Mouse (Mus musculus) heart, embryonic 14.5 days (tissue): ENCODE measurements at regions not wholly inside any gene's neighbourhood (a gene's known extent, or its start where the extent isn't known, plus 50 kb on each side); places are given as distances from the start of the nearest gene placed in this dataset.
"Not testable (repeated sequence)": the region's sequence is repeated elsewhere in the genome, so short reads cannot be mapped to it uniquely, and the experiment has no call there.

Experiments
- ATAC-seq: fragments of 200-750 bp; cut with Nextera tagmentation; 2 replicates; pipeline ENCODE4 v1.8.0; 2017; ENCODE audit warnings: low read depth, moderate TSS enrichment; ENCODE audit not compliant: insufficient number of reproducible peaks, insufficient read depth, low FRiP score
- H3K27ac ChIP-seq, 2 experiments: fragments of 200-500 bp in 1 of 2; fragments of 300-500 bp in 1 of 2; sonication (generic) in 1 of 2; replicated peaks in 1 of 2; 2 replicates each; pipeline ENCODE4 v1.5.1; 2012 to 2014; ENCODE audit warnings: low read depth in 2 of 2, low read length in 2 of 2, control low read depth in 1 of 2, mild to moderate bottlenecking in 1 of 2, mixed read lengths in 1 of 2; ENCODE audit not compliant: control insufficient read depth in 1 of 2, insufficient read depth in 1 of 2
- H3K27me3 ChIP-seq: fragments of 300-500 bp; sonication (generic); 2 replicates; pipeline ENCODE4 v1.6.1; 2014; ENCODE audit warnings: mild to moderate bottlenecking, low read length, control low read depth; ENCODE audit not compliant: control insufficient read depth, insufficient read depth
- H3K36me3 ChIP-seq: fragments of 300-500 bp; sonication (generic); 2 replicates; pipeline ENCODE4 v1.6.1; 2014; ENCODE audit warnings: mild to moderate bottlenecking, control low read depth, low read length, mixed read lengths; ENCODE audit not compliant: control insufficient read depth, insufficient read depth
- H3K4me1 ChIP-seq, 2 experiments: fragments of 200-500 bp in 1 of 2; fragments of 300-500 bp in 1 of 2; sonication (generic) in 1 of 2; 2 replicates each; pipeline ENCODE4 v1.6.1; 2012 to 2014; ENCODE audit warnings: low read length in 2 of 2, control low read depth in 1 of 2, mixed read lengths in 1 of 2; ENCODE audit not compliant: control insufficient read depth in 2 of 2, insufficient read depth in 2 of 2
- H3K4me2 ChIP-seq: fragments of 300-500 bp; sonication (generic); 2 replicates; pipeline ENCODE4 v1.6.1; 2014; ENCODE audit warnings: mild to moderate bottlenecking, low read length
- H3K4me3 ChIP-seq, 2 experiments: fragments of 200-500 bp in 1 of 2; fragments of 300-500 bp in 1 of 2; sonication (generic) in 1 of 2; 2 replicates each; pipeline ENCODE4 v1.5.1; 2012 to 2014; ENCODE audit warnings: low read length in 2 of 2, mild to moderate bottlenecking in 2 of 2, control low read depth in 1 of 2, low read depth in 1 of 2, moderate library complexity in 1 of 2; ENCODE audit not compliant: control insufficient read depth in 1 of 2, insufficient read depth in 1 of 2
- H3K9ac ChIP-seq: fragments of 300-500 bp; sonication (generic); 2 replicates; pipeline ENCODE4 v1.6.1; 2014; ENCODE audit warnings: mild to moderate bottlenecking, low read length
- H3K9me3 ChIP-seq: fragments of 300-500 bp; sonication (generic); 2 replicates; pipeline ENCODE4 v1.6.1; 2016; ENCODE audit warnings: low read length, control low read depth; ENCODE audit not compliant: control insufficient read depth
- WGBS: fragments of 180-500 bp; shearing (Covaris S2); extraction: QIAGEN DNeasy Blood & Tissue Kit; methylation state at CpG from one replicate; pipeline ENCODE4 v1.1.7; 2014; 5-methylcytosine and 5-hydroxymethylcytosine counted together

GRCm38 (mm10) chr13:113446226-113446625 is 153.3 kb downstream of the BC067074 start:
- Histone ChIP-seq H3K4me2 (no peak overlapping the region), H3K4me1 (peaks cover 2 to 8% of the 10 kb centered on the region in 2 experiments; a peak in 2 of 4 replicates), H3K27ac (no peak overlapping the region), H3K9me3 (no peaks in the 10 kb centered on the region), H3K9ac (no peak overlapping the region), H3K36me3 (no peaks in the 10 kb centered on the region), H3K27me3 (no peaks in the 10 kb centered on the region), H3K4me3 (no peak overlapping the region)
- no peak for ATAC-seq
- 61% methylated on average over 5 of the region's 5 CpGs for WGBS

DNA sequence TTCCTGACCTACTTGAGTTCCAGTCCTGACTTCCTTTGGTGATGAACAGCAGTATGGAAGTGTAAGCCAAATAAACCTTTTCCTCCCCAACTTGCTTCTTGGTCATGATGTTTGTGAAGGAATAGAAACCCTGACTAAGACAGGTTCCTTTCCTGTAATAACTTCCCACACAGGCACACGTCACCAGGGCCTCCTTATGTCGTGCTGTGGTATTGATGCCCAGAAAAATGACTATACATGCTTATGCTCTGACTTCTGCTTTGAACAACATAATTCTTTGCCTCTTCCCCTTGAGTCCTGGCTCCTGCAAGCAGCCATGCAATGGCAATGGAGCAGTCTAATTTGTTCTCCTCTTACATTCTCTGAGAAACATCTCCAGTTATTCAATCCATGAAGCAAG is 151.5 kb downstream of the BC067074 start:
- H3K27ac ChIP-seq, H3K4me2 ChIP-seq, H3K36me3 ChIP-seq, H3K9ac ChIP-seq, H3K4me3 ChIP-seq, H3K27me3 ChIP-seq, H3K9me3 ChIP-seq, ATAC-seq: not testable (repeated sequence)
- H3K4me1 ChIP-seq: peaks cover 11% of the 10 kb centered on the region in 2 experiments
- 86% methylated on average over 2 of the region's 2 CpGs for WGBS

DNA sequence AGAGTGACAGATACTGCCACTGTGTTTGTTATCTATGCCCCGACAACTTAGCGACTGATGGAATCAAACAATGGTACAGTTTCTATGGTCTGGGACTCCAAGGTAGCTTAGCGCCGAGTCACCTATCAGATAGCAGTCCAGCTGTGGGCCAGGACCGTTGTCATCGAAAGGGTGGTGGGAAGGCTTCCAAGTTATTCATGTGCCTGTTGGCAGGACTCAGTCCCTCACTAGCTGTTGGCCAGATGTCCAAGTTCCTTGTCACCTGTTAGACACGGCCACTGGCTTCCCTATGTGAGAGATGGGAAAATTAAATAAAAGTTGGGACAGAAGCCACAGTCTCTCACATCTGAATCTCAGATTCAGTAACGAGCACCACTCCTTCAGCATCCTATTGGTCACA is 150.1 kb downstream of the BC067074 start:
- H3K9me3 ChIP-seq: no peaks in the 10 kb centered on the region
- H3K9ac ChIP-seq: no peak overlapping the region
- H3K4me3 ChIP-seq: no peak overlapping the region
- peaks cover 22 to 25% of the 10 kb centered on the region in 2 experiments for H3K4me1 ChIP-seq
- no peak for ATAC-seq
- H3K27me3 ChIP-seq: no peaks in the 10 kb centered on the region
- H3K36me3 ChIP-seq: no peaks in the 10 kb centered on the region
- WGBS: 56% methylated on average over 8 of the region's 8 CpGs
- H3K27ac ChIP-seq: no peak overlapping the region
- H3K4me2 ChIP-seq: no peak overlapping the region

GRCm38 (mm10) chr13:113442169-113442568 is 149.2 kb downstream of the BC067074 start:
- peak; percentile 77 for ATAC-seq
- H3K9ac ChIP-seq: no peak overlapping the region
- WGBS: 59% methylated on average over 9 of the region's 9 CpGs

GRCm38 (mm10) chr13:113440137-113440536 is 147.2 kb downstream of the BC067074 start:
- WGBS: 68% methylated on average over 5 of the region's 5 CpGs
- Histone ChIP-seq H3K27ac (no peak overlapping the region), H3K4me2 (no peak overlapping the region), H3K4me3 (no peak overlapping the region), H3K9me3 (no peaks in the 10 kb centered on the region), H3K36me3 (no peaks in the 10 kb centered on the region), H3K27me3 (no peaks in the 10 kb centered on the region), H3K9ac (no peak overlapping the region), H3K4me1 (peaks cover 22 to 25% of the 10 kb centered on the region in 2 experiments)
- no peak for ATAC-seq

More at GRCm38 (mm10) chr13:113442169-113442568, 149.2 kb downstream of the BC067074 start:
- peaks cover 22 to 25% of the 10 kb centered on the region in 2 experiments for H3K4me1 ChIP-seq
- no peaks in the 10 kb centered on the region for H3K36me3 ChIP-seq
- no peak overlapping the region for H3K4me3 ChIP-seq
- no peak overlapping the region for H3K4me2 ChIP-seq
- no peaks in the 10 kb centered on the region for H3K9me3 ChIP-seq
- no peak overlapping the region for H3K27ac ChIP-seq
- no peaks in the 10 kb centered on the region for H3K27me3 ChIP-seq

DNA sequence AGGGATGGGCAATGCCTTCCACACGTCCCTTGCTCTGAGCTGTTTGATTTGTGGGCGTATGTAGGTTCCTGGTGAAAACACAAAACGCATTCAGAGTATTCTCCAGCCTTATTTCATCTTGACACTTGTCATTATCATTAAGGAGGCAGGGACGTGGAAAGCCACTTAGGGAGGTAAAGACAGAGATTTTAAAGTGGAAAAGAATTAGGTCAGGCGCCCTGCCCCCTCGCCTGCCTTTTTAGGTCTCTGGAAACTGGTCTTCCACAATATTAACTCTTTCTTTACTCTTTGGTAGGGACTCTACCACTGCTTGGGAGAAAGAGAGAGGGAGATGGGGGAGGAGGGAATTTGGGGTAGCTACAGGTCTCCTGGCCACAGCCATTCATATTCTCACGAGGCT is 146.6 kb downstream of the BC067074 start:
- 22% methylated on average over 7 of the region's 7 CpGs for WGBS
- H3K4me3 ChIP-seq: no peak overlapping the region
- no peak for ATAC-seq

DNA sequence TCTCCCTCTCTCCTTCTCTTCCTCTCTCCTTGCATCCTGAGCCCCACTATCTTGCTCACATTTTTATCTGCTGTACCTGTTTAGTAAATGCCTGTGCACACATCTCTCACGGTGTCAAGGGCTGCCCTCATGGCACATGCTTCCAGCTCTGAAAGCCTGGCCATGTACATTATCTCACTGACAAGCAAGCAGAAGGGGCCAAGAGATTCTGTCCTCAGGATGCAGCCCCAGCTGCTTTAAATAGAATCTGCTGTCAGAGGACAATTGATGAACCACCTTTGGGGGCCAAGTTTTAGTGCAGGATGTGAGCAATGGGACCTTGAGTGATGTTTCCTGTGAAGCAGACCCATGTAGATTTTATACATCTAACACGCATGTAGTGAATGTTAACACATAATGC is 145.9 kb downstream of the BC067074 start:
- 19% methylated on average over 2 of the region's 2 CpGs for WGBS
- no peak overlapping the region for H3K9ac ChIP-seq
- no peaks in the 10 kb centered on the region for H3K9me3 ChIP-seq
- H3K4me1 ChIP-seq: peaks cover 22 to 25% of the 10 kb centered on the region in 2 experiments
- H3K27ac ChIP-seq: peak overlapping the region; percentile 26 to 35; a peak in 2 of 4 replicates
- H3K36me3 ChIP-seq: no peaks in the 10 kb centered on the region
- no peak for ATAC-seq
- no peaks in the 10 kb centered on the region for H3K27me3 ChIP-seq
- 0 out of 2 replicates have a peak overlapping the region, but pooled peaks have one; percentile 7 for H3K4me2 ChIP-seq
- H3K4me3 ChIP-seq: no peak overlapping the region

More for the DNA sequence above, 146.6 kb downstream of the BC067074 start:
- Histone ChIP-seq H3K9ac (no peak overlapping the region), H3K4me1 (peaks cover 22 to 25% of the 10 kb centered on the region in 2 experiments), H3K27me3 (no peaks in the 10 kb centered on the region), H3K4me2 (0 out of 2 replicates have a peak overlapping the region, but pooled peaks have one; percentile 7), H3K36me3 (no peaks in the 10 kb centered on the region), H3K9me3 (no peaks in the 10 kb centered on the region), H3K27ac (peak overlapping the region; percentile 30 to 35; a peak in 2 of 4 replicates)

DNA sequence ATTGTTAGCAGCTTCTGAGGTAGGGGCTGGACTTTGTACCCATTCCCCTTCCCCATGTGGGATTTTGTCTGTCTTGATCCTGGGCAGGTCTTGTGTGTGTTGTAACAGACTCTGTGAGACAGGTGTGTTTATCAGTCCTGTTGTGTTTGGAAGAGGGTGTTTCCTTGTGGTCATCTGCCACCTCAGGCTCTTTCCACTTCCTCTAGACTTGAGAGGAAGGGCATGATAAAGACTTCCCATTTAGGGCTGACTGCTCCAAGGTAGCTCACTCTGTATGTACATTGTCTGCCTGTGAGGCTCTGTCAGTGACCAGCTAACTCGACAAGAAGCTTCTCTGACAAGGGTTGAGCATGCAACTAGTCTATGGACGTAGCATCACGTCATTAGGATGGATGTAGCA is 143.3 kb downstream of the BC067074 start:
- H3K4me1 ChIP-seq: peaks cover 14 to 24% of the 10 kb centered on the region in 2 experiments
- H3K27ac ChIP-seq: no peak overlapping the region
- H3K9me3 ChIP-seq: no peaks in the 10 kb centered on the region
- no peak for ATAC-seq
- WGBS: 79% methylated on average over 3 of the region's 3 CpGs
- H3K4me3 ChIP-seq: no peak overlapping the region
- no peaks in the 10 kb centered on the region for H3K36me3 ChIP-seq
- H3K27me3 ChIP-seq: no peaks in the 10 kb centered on the region
- no peak overlapping the region for H3K4me2 ChIP-seq
- no peak overlapping the region for H3K9ac ChIP-seq
